Mouse (Mus musculus) left cerebral cortex, adult 8-10 months (tissue): Measurements from ENCODE around the gene Vapa. TPM values are rescaled to one million over a fixed set of nuclear protein-coding genes. Genes with fewer than 3 reads are reported as not detected.
A peak's percentile ranks its signal among the peaks of the same experiment; 100 is the strongest.
"Not testable (repeated sequence)": the region's sequence is repeated elsewhere in the genome, so short reads cannot be mapped to it uniquely, and the experiment has no call there.

Source experiments
- DNase-seq, 2 experiments: peaks; one replicate each; pipeline ENCODE4 v3.0.0; 2022; ENCODE audit warnings: low spot score in 2 of 2
- total RNA-seq, 4 experiments: library from RNA; stranded (reverse); gene quantifications; 2 replicates each; pipeline ENCODE4 v1.2.4; 2022

Vapa gene
- 100 to 1,000 TPM; 127 to 162 (median 147) TPM for total RNA-seq

DNA sequence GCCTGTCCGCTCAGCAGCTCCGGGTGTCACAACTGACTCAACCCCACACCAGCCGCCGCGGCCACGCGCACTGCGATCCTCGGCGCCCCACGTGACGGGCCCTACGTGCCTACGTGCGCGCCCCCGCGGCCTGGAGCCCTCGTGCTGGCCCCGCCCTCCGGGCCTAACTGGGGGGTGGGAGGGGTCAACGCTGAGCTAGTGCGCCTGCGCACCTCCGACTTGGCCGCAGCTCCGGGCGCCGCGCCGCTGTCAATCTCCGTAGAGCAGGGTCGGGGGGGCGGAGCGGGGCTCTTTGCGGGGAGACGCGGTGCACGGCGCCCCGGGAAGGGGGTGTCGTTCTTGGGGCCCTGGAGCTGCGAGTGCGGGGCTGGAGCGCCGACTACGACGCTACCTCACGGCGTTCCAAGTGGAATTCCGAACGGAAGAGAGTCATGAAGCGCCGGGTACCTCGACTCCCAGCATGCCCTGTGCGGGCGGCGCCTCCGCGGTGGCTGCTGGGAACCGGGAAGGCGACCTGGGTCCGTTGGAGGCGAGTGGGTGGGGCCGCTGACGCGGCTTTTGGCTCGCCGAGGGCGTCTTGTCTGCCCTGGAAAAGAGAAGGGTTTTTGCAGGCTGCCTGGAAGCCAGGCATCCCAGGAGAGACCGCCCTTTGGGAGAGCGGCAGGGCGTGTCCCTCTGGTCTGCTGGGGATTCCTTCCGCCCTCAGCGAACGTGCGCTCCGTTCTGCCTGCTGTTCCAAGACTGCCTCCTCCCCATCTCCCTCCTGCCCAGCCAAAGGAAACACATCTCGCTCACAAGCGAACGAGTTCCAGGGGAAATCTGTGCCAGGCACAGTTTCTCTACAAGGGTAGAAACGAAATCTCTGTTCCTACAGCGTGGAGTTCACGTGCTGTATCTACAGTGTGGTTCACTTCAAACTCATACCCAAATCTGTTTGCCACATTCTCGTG lies at the start of gene Vapa:
Gene Vapa (minus strand): TSS at position 93 of the 950 bp plus-strand sequence.
- DNase-seq: peak; percentile 91 to 97

DNA sequence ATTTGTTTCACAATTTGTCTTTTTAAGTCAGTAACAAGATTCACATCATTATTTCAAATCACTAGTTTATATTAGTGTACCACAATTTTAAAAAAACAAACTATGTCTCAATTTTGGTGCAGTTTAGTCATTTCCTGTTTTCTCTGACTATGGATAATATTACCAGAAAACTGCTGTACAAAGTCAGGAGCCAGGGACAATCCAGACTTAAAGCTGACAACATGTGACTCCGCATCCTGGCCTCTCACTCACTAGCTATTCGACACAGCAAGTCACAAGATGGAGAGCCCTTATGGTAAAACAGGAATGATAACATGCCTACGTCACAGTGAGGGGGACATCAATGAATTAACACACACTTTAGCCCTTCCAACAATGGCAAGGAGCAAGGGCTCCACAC lies 49.3 kb upstream of the Vapa start:
- no peak for DNase-seq

GRCm38 (mm10) chr17:65658416-65658815 lies 45.1 kb upstream of the Vapa start:
- no peak for DNase-seq

- DNase-seq: no peak
These were observed 44.6 kb upstream of the Vapa start for GRCm38 (mm10) chr17:65657958-65658357.

- DNase-seq: no peak
These were observed 43.4 kb upstream of the Vapa start for GRCm38 (mm10) chr17:65656731-65657130.

DNA sequence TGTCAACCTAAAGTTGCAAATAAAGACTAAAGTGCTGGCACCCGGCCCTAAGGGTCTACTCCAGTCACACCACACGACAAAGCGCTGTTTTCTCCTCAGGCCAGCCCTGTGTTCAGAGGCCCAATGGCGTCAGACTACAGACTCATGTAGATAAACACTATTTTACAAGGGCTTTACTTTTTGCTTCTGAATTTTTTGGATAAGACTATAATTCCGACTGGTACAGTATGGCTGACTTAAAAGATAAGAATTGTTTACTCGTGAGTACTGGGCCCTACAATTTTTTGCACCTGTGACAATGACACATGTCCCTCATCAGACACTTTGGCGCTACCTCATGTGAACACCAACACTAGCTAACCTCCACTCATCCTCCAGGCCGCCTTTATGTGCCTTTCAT lies 42.7 kb upstream of the Vapa start:
- no peak for DNase-seq

- no peak for DNase-seq
These were observed 42.3 kb upstream of the Vapa start for GRCm38 (mm10) chr17:65655608-65656007.

GRCm38 (mm10) chr17:65650598-65650997 lies 37.2 kb upstream of the Vapa start:
- DNase-seq: no peak

DNA sequence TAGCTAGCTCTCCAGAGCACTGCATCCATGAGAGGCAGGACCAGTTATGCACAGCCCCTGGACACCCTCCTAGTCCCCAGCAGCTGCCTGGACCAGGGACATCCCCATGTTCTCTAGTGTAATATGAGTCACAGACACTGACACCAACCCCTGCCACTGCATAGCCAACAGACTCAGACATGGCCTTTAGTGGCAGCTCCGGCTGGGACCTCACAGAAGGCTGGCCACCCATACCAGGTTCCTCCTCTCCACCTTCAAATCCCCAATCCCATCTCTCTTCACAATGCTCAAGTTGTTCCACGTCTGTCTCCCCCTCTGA lies 35.8 kb upstream of the Vapa start:
- no peak for DNase-seq

DNA sequence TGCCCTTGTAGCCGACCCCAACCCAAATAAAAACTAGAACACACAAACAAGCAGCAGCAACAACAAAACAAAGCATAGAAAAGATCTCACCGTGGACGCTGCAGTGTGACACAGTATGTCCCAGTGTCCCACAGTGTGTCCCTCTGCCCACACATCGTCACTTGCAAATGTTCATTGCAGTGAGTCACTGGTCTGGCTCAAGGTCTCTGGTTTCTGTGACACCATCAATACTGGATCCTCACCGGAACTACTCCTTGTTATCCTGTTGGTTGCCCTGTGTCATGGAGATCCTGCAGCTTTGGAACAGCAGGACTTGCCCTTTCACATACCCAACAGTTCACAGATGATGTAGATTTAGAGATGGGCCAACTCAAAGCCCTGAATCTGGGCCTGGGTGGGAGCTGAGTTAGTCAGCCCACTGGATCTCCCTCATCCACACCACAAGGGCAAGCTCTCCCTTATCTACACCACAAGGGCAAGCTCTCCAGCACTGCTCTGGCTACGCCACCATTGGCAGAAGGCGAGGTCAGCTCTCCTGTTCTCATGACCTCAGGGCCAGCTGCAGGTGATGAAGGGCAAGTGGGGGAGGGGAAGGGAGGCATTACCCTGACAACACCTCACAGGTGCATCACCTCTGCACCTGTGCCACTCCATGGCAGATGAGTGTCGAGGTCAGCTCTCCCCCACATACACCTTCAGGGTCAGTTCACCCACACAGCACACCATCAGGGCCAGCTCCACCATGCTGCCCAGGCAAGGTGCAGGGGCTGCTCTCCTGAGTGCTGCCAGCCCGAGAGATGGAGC lies 35.2 kb upstream of the Vapa start:
- no peak for DNase-seq

DNA sequence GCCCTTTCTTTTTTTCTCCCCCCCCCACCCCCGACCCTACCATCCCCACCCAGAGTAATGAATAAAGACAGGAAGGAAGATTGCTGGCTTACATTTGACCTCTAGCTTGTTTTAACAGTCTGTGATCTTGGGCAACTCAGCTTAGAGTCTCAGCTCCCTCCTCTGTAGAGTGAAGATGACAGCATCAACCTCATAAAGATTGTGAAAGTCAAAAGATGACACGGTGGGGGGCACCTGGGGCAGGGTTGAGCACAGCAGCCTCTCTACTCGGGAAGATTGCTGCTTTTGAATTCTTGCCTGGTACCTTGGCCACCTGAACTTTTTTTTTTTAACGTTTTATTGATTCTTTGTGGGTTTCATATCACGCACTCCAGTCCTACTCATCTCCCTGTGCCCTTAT lies 34.6 kb upstream of the Vapa start:
- DNase-seq: no peak

DNA sequence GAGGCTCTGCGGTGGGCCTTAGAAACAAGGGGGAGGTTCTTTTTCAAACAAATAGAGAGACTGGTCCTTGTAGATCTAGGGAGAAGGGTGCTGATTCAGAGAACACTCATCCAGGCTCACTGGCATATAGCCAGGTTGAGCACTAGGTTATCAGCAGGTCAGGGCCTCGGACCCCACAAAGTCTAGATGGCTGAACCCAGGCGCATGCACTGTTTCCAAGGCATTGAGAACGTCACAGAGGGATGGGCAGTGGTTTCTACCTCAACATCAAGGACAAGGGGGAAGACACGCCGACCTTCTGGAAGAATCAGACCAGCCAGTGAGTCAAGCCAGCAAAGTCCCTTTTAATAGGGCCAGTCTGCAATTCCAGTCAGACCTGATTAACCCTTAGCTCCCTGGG lies 33.9 kb upstream of the Vapa start:
- DNase-seq: no peak

DNA sequence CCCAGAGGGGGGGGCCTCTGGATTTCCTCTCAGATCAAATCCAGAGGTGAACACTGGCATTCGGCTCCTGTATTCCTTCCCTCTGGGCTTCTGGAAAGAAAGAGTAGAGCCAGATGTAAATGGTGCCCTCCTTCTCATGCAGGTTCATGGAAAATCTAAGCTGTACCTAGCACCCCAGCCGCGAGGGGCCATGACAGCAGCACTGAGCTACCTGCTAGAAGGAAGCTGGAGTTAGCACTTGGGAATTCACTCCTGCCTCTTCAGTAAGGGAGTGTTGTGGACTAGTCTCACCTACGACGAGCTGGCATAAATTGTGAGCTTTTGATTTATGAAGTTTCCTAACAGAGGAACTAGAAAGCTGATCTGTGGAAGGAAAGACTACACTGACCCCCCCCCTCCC lies 30.2 kb upstream of the Vapa start:
- DNase-seq: peak in 1 of 2 experiments; percentile 25

DNA sequence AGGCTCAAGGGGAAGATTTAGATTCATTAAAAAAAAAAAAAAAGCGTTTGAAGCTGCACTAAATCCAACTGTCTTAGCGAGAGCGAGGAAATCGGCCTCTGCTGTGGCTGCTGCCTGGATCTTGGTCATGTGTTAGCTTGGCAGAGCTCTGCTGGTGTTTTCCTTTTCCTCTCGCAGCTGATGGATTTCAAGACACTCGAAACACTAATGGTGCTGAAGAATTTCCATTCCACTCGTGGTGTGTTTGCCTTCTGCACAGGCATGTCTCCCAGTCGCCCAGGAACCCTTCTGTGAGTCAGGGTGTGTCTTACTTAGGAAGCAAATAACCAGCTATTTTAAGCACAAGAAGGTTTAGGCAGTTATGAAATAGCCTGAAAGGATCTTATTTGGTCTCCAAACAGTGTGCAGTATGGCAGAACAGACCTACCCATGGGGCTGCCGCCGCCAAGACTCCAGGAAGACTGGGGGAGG lies 29.7 kb upstream of the Vapa start:
- peak; percentile 55 to 81 for DNase-seq

GRCm38 (mm10) chr17:65642578-65642991 lies 29.2 kb upstream of the Vapa start:
- peak in 1 of 2 experiments; percentile 26 for DNase-seq

DNA sequence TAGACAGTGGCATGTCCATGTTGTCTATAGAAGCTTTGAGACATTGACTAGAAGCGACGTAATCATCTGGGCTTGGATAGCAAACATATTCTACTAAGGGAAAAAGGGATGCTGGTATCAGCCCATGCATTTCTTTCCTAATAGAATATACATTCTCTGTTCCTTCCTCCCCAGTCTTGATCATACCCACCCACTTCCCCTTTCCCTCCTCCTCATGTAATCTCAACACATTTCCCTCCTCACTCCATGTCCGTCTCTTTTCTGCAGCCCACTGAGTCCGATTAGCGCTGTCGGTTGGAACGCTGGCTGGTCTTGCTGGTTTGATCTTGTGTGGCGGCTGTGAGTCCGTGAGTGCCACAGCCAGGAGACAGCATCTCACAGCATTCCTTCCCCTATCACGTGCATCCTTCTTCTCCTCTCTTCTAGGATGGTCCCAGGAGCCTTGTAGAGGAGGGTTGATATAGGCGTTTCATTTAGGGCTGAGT lies 28.4 kb upstream of the Vapa start, which contains the start of gene Txndc2:
Gene Txndc2 (minus strand): TSS at position 435 of the 485 bp plus-strand sequence.
- no peak for DNase-seq

DNA sequence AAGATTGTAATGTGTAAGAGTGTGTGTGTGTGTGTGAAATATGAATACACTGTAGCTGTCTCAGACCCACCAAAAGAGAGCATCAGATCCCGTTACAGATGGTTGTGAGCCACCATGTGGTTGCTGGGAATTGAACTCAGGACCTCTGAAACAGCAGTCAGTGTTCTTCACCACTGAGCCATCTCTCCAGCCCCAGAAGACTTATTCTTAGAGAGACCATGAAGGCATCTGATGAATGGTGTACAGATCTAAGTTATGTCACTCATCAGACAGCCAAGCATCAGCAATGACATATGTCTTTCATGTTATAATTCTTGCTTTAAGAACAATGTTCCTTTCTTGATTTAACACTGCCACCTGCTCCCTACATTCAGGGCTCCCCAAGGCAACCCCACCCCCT lies 25.8 kb upstream of the Vapa start:
- no peak for DNase-seq

GRCm38 (mm10) chr17:65635715-65636360 lies 22.5 kb upstream of the Vapa start:
- no peak for DNase-seq

DNA sequence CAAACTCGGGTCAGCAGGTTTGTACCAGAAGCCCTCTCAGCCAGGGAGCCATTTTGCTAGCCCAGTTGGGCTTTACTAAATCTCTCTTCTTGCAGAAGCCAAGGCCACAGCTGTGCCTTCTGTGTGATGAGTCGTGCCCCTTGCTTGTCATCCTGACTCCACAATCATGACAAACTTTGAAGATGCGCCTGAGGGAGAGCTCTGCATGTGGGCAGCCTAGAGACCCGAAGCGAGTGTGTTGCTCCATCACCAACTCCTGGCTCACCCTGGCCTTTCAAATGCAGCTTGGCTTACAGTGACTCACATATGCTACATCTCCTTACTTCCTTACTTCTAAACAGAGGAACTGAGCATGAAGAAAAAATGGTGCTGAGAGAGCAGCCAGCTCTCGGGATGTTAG lies 16.6 kb upstream of the Vapa start:
- no peak for DNase-seq

DNA sequence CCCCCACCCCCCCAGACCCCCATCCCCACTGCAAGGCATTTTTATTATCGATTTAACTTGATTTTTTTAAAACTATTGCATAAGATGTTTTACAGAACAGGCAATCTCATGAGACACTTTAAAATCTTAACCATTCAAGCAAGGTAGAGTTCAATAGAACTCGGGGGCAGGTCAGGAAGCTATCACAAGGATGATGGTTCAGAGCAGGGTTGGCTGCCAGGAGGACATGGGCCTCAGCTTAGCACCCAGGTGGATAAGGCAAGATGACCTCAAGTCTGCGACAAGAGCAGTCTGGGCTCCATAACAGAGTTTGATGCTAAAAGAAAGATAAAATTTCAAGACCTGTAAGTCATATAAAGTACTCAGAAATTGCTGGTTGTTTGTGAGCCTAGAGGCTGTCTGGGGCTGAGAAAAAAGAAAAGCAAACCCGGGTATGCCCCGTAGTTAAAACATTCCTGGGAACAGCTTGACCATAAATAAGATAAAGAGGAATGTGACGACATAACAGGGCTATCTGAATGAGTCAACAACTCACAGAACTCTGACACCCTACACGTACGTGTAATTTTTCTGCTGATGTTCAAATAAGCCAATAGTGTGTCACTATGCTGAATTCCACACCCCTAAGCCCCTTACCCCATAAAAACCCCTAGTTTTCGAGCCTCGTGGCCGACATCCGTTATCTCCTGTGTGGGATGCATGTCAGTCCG lies 15.6 kb upstream of the Vapa start:
- not testable (repeated sequence) for DNase-seq

GRCm38 (mm10) chr17:65626301-65626700 lies 12.9 kb upstream of the Vapa start:
- no peak for DNase-seq
